Mouse (Mus musculus) midbrain, embryonic 14.5 days (tissue): Measurements from ENCODE around the gene Adh1. TPM values are rescaled to one million over a fixed set of nuclear protein-coding genes. Genes with fewer than 3 reads are reported as not detected.

Experiments used
- ATAC-seq: fragments of 200-750 bp; cut with Nextera tagmentation; 2 replicates; pipeline ENCODE4 v1.8.0; 2017; ENCODE audit warnings: moderate number of reproducible peaks, moderate library complexity; ENCODE audit not compliant: low FRiP score, low TSS enrichment
- DNase-seq: peaks from one replicate; pipeline ENCODE4 v3.0.0-alpha.2; 2015
- H3K27ac ChIP-seq: fragments of 300-500 bp; sonication (generic); replicated peaks from 2 replicates; pipeline ENCODE4 v1.5.1; 2014; ENCODE audit warnings: mild to moderate bottlenecking, low read depth, low read length, moderate library complexity
- H3K27me3 ChIP-seq: fragments of 300-500 bp; sonication (generic); 2 replicates; pipeline ENCODE4 v1.6.1; 2014; ENCODE audit warnings: low read length, control low read depth, mixed read lengths; ENCODE audit not compliant: control insufficient read depth, insufficient read depth
- H3K36me3 ChIP-seq: fragments of 300-500 bp; sonication (generic); 2 replicates; pipeline ENCODE4 v1.6.1; 2014; ENCODE audit warnings: low read length, control low read depth; ENCODE audit not compliant: control insufficient read depth, insufficient read depth
- H3K4me1 ChIP-seq: fragments of 300-500 bp; sonication (generic); 2 replicates; pipeline ENCODE4 v1.6.1; 2014; ENCODE audit warnings: mild to moderate bottlenecking, antibody characterized with exemption, low read length, control low read depth; ENCODE audit not compliant: control insufficient read depth, insufficient read depth
- H3K4me2 ChIP-seq: fragments of 300-500 bp; sonication (generic); 2 replicates; pipeline ENCODE4 v1.6.1; 2014; ENCODE audit warnings: mild to moderate bottlenecking, low read length, moderate library complexity
- H3K4me3 ChIP-seq: fragments of 300-500 bp; sonication (generic); replicated peaks from 2 replicates; pipeline ENCODE4 v1.5.1; 2014; ENCODE audit warnings: low read depth, low read length
- H3K9ac ChIP-seq: fragments of 300-500 bp; sonication (generic); replicated peaks from 2 replicates; pipeline ENCODE4 v1.6.1; 2014; ENCODE audit warnings: mild to moderate bottlenecking, low read length, moderate library complexity
- H3K9me3 ChIP-seq: fragments of 300-500 bp; sonication (generic); 2 replicates; pipeline ENCODE4 v1.6.1; 2016; ENCODE audit warnings: low read length, control low read depth, mixed read lengths; ENCODE audit not compliant: control insufficient read depth
- WGBS: fragments of 180-500 bp; shearing (Covaris S2); extraction: QIAGEN DNeasy Blood & Tissue Kit; methylation state at CpG from one replicate; pipeline ENCODE4 v1.1.7; 2014; 5-methylcytosine and 5-hydroxymethylcytosine counted together
- polyA plus RNA-seq: library from polyadenylated mRNA; unstranded; fragments of >200 nt; fragmentation: Nextera tagmentation; extraction: Ambion mirVana; gene quantifications from 2 replicates; pipeline ENCODE4 v1.2.1, GENCODE M21; 2014

The Adh1 gene
- polyA plus RNA-seq = 0.32 and 0.51 TPM in 2 replicates

DNA sequence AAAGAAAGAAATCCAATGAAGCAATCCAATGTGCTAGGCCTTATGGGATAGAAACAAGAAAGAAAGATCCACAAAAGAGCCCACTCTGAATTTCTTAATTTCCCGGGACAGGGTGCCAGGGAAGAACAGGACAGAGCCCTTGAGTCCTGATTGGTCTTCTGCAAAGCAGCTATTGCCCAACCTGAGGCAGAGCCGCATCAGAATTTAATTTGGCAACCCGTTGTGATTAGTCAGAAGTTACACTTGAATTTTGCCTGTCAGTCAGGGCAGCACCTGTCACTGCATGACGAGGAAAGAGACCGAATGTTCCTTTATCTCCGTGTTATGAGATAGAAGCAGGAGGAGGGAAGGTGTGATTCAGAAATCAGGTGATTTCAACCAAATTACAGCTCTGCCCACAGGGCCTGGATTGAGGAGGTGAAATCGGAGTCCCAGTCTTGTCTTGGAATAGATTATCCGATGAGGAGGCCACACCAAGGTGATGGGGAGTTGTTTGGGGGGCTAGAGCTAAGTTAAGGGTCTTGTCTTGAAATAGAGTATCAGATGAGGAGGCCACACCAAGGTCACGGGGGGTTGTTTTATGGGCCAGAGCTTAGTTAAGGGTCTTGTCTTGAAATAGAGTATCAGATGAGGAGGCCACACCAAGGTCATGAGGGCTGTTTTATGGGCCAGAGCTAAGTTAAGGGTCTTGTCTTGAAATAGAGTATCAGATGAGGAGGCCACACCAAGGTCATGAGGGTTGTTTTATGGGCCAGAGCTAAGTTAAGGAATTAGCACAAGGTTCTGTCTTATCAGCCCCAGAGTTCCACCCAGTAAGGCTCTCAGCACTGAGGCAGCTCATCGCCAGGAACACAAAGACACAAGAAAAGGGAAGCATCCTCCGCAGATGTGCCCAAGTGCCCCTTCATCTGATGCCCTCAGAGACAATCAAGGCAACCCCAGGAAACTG, at the start of gene Adh1:
Gene Adh1 (plus strand): TSS at position 271 of the 949 bp plus-strand sequence.
- DNase-seq (no peak), ATAC-seq (no peak)
- H3K4me2 ChIP-seq = no peak within 1 kb of the TSS
- no peak within 1 kb of the TSS for H3K27ac ChIP-seq
- no peaks in the 10 kb centered on the region for H3K4me1 ChIP-seq
- no peaks in the 10 kb centered on the region for H3K27me3 ChIP-seq
- no peak within 1 kb of the TSS for H3K9ac ChIP-seq
- H3K9me3 ChIP-seq = no peaks in the 10 kb centered on the region
- 87% methylated on average over 11 of the region's 11 CpGs for WGBS
- H3K4me3 ChIP-seq = no peak within 1 kb of the TSS
- H3K36me3 ChIP-seq = no peaks in the 10 kb centered on the region

DNA sequence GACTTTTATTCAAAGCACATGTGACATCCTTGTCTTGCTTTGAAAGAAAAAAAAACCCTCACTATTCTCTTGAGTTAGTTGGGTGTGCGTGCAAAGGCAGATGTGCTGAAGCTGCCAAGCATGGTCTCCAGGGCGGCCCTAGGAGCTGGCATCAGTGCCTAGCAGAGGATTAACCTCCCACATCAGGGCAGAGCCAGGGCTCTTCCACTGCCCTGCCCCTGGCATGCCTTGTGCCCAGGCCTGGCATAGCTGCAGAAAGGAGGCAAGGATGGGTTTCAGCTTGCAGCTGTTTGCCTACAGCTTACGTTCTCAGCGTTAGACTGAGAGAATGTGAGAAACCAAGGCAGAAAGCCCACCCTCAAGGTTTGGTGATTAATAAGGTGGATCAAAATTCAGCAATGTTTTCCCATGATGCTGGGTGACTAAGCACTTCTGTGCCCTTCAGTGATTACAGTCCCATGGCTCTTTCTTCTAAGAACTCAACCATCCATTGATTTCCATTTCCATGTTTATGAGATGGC, 48.3 kb upstream of the Adh1 start:
- no peaks in the 10 kb centered on the region for H3K27me3 ChIP-seq
- H3K4me3 ChIP-seq = no peak overlapping the region
- DNase-seq = no peak
- no peaks in the 10 kb centered on the region for H3K36me3 ChIP-seq
- H3K27ac ChIP-seq = no peak overlapping the region
- H3K4me1 ChIP-seq = no peaks in the 10 kb centered on the region
- no peak overlapping the region for H3K4me2 ChIP-seq
- no peak overlapping the region for H3K9ac ChIP-seq
- no peak; the same call in 1 of the 2 replicates for ATAC-seq
- WGBS = 83% methylated on average over 4 of the region's 4 CpGs
- H3K9me3 ChIP-seq = no peaks in the 10 kb centered on the region

DNA sequence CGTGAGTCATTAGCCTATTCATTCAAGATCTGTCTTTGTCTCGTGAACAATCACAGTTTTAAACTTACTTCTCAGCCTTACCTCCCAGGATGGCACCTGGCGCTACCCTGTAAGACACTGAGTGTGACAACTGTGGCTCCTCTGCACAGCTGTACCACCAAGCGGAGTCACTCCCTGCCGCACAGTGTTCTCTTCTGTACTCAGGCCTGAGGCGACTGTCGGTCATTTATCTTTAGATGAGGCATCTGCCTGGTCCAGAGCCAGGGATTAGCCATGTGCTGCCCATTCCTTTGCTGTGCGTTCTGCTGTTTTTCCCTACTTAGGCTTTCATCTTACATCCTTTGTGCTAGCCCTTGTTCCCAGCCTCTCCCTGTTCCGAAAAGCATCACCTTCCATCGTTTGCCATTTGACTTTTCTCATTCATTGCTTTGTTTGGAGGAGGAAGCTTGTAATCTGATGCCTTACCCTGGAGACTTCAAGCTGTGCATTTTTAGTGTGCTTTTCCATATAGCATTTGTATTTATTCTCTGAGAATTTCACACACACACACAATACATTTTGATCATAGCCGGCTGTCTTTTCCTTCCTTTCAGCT, 45.3 kb upstream of the Adh1 start:
- ATAC-seq (no peak), DNase-seq (peak; percentile 43)
- Histone ChIP-seq H3K4me1 (no peaks in the 10 kb centered on the region), H3K4me3 (no peak overlapping the region), H3K9me3 (no peaks in the 10 kb centered on the region), H3K27me3 (no peaks in the 10 kb centered on the region), H3K4me2 (no peak overlapping the region), H3K36me3 (no peaks in the 10 kb centered on the region), H3K9ac (no peak overlapping the region), H3K27ac (no peak overlapping the region)
- 10% methylated on average over 11 of the region's 11 CpGs for WGBS

DNA sequence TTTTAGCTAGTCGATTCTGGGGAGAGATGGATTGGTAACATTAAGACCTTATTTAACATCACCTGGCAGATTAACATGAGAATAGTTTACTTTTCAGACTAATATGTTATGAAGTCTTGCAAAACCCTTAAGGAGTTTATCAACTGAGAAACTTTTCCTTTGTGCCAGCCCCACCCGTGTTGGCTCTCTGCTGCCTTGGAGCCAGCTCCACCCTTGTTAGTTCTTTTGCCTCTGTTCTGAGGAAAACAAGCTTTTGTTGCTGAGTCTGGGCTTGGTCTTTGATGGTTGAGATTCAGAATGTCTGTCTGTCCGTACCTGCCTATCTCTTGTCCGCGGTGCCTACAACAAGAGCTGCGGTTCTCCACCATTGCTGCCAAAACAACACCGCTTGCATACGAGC, 44.7 kb upstream of the Adh1 start:
- 76% methylated on average over 8 of the region's 8 CpGs for WGBS
- Histone ChIP-seq H3K9me3 (no peaks in the 10 kb centered on the region), H3K4me3 (no peak overlapping the region), H3K36me3 (no peaks in the 10 kb centered on the region), H3K4me1 (no peaks in the 10 kb centered on the region), H3K27ac (no peak overlapping the region), H3K27me3 (no peaks in the 10 kb centered on the region), H3K4me2 (no peak overlapping the region), H3K9ac (no peak overlapping the region)
- no peak for DNase-seq
- ATAC-seq = no peak

DNA sequence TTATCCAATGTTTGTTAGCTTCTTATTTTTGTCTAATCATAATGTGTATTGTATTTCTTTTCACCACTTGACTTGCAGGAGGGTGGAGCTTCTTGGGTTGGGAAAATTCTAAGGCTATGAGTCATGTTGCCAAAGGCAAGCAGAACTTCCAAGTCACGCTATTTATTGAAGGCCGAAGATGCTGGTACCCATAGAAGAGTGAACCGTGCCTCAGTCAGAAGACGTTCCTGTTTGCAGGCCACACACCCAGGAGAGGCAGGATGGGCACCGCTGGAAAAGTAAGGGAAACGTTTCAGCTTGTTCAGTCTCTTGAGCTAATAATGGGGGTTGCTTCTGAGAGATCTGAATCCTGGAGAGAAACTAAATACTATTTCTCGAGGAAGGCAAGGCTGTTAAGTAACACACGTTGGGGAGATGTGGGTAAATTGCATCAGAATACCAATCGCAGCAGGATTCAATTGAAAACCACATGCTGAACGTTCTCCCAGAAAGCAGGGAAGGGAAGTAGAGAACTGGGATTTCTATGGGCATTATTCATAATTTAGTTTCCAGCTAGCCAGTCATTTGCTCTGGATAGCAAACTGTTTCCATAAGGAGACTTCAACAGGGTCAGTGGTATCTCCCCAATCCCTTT, 43.0 kb upstream of the Adh1 start, which contains the start of gene Adh7:
Gene Adh7 (plus strand): TSS at position 130 of the 634 bp plus-strand sequence.
- no peaks in the 10 kb centered on the region for H3K27me3 ChIP-seq
- H3K4me1 ChIP-seq = no peaks in the 10 kb centered on the region
- no peak for ATAC-seq
- no peak within 1 kb of the TSS for H3K4me2 ChIP-seq
- H3K4me3 ChIP-seq = no peak within 1 kb of the TSS
- H3K9ac ChIP-seq = no peak within 1 kb of the TSS
- no peaks in the 10 kb centered on the region for H3K9me3 ChIP-seq
- H3K36me3 ChIP-seq = no peaks in the 10 kb centered on the region
- DNase-seq = no peak
- H3K27ac ChIP-seq = no peak within 1 kb of the TSS
- WGBS = 82% methylated on average over 10 of the region's 10 CpGs

DNA sequence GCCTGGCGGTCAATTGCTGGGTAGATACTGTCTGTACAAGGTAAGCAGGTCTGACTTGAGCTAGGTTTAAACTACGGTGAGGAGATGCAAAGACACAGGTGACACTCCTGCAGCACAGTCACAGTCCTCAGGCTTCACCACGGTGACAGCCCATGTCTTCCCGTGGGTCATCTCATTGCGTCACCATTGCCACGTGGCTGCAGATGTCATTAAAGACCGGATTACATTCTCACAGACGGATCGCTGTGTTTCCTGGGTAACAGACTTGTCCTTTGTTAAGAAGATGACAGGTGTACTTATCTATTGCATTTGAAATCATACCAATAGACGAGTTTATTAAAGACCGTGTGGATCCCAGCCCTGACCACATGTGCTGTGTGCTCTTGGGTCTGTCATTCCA, 39.7 kb upstream of the Adh1 start:
- no peak overlapping the region for H3K4me3 ChIP-seq
- ATAC-seq = no peak
- 47% methylated on average over 11 of the region's 11 CpGs for WGBS
- no peaks in the 10 kb centered on the region for H3K36me3 ChIP-seq
- no peak overlapping the region for H3K27ac ChIP-seq
- no peaks in the 10 kb centered on the region for H3K4me1 ChIP-seq
- H3K9me3 ChIP-seq = no peaks in the 10 kb centered on the region
- H3K27me3 ChIP-seq = no peaks in the 10 kb centered on the region
- no peak for DNase-seq
- H3K9ac ChIP-seq = no peak overlapping the region
- H3K4me2 ChIP-seq = no peak overlapping the region

DNA sequence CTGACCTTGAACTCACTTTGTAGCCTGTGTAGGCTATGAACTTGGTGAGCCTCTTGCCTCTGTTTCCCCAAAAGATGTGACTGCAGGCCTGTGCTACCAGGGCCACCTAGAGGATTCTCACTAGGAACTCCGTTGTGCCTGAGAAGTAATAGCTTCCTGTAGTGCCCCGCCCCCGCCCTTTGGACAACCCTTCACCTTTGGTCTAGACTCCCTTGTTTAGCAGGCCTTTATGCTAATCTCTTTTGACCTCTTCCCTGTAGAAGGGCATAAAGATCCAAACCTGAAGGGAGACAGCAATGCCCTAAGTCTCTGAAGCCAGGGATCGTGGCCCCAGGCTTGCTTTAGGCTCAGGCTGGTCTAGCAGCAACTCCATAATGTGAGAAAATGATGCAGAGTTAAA, 38.3 kb upstream of the Adh1 start:
- H3K9ac ChIP-seq = no peak overlapping the region
- no peaks in the 10 kb centered on the region for H3K36me3 ChIP-seq
- no peaks in the 10 kb centered on the region for H3K9me3 ChIP-seq
- H3K27me3 ChIP-seq = no peaks in the 10 kb centered on the region
- DNase-seq (no peak), ATAC-seq (no peak)
- no peaks in the 10 kb centered on the region for H3K4me1 ChIP-seq
- H3K4me3 ChIP-seq = no peak overlapping the region
- 76% methylated on average over 4 of the region's 4 CpGs for WGBS
- no peak overlapping the region for H3K4me2 ChIP-seq
- H3K27ac ChIP-seq = no peak overlapping the region

DNA sequence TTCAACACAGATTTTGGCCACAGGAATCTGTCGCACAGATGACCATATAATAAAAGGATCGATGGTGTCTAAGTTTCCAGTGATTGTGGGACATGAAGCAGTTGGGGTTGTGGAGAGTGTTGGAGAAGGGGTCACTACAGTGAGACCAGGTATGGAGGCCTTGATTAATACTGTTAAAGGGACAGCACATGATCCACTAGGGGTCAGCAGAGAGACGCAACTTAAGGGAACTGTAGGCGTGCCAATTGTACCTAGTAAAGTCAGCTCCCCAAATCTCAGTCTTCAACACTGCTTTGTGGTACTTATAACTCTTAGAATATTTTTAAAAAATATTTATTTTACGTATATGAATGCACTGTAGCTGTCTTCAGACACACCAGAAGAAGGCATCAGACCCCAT, 37.8 kb upstream of the Adh1 start:
- H3K36me3 ChIP-seq = no peaks in the 10 kb centered on the region
- DNase-seq (peak; percentile 83), ATAC-seq (no peak)
- no peak overlapping the region for H3K4me2 ChIP-seq
- no peak overlapping the region for H3K9ac ChIP-seq
- H3K27me3 ChIP-seq = no peaks in the 10 kb centered on the region
- 59% methylated on average over 5 of the region's 5 CpGs for WGBS
- no peaks in the 10 kb centered on the region for H3K4me1 ChIP-seq
- no peak overlapping the region for H3K4me3 ChIP-seq
- no peak overlapping the region for H3K27ac ChIP-seq
- H3K9me3 ChIP-seq = no peaks in the 10 kb centered on the region
